Mouse (Mus musculus) left cerebral cortex, adult 9 months (tissue): ENCODE results near the gene Emb.
"Not testable (repeated sequence)": the region's sequence is repeated elsewhere in the genome, so short reads cannot be mapped to it uniquely, and the experiment has no call there.

Experiments used
- DNase-seq, 2 experiments: peaks; one replicate each; pipeline ENCODE4 v3.0.0; 2022; ENCODE audit warnings: low spot score in 2 of 2

Gene Emb

GRCm38 (mm10) chr13:117208236-117208635 lies at the start of gene Emb:
Emb (plus strand) TSS chr13:117208536.
- DNase-seq = no peak

DNA sequence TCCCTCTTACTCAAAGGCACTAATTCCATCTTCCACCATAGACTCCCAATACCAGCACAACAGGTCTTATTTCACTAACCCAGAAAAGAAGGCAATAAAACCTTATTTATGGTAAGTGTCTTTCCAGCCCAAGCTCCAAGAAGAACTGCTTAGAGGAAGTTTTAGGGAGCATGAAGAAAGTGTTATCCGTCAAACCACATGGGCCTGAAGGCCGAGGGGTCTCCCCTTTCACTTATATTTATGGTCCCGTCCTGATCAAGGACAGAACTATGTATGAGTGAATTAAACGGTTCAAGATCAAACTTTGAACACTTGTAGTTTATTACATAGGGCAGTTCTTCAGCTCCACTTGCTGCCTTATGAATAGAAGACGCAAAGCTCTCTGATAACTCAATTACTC lies 44.4 kb upstream of the Emb start:
- DNase-seq = no peak

DNA sequence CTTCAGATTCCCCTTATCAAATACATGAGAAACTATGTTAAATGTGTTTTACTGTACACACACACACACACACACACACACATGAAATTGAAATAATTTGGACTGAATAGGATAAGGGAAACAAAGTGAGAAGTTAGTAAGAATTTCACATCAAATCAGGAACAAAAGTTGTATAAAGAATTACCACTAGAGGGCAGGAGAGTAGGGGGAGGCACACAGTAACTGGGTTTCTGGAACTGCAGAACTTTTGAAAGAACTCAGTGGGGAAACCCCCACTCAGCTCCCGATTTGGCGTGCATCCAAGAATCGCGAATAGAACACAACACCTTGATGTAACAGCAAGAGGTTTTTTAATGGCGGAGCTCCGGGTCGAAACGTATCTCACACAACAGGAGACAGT lies 43.3 kb upstream of the Emb start:
- DNase-seq = no peak

- DNase-seq = not testable (repeated sequence)
Measured at GRCm38 (mm10) chr13:117180912-117181311, 27.4 kb upstream of the Emb start.

DNA sequence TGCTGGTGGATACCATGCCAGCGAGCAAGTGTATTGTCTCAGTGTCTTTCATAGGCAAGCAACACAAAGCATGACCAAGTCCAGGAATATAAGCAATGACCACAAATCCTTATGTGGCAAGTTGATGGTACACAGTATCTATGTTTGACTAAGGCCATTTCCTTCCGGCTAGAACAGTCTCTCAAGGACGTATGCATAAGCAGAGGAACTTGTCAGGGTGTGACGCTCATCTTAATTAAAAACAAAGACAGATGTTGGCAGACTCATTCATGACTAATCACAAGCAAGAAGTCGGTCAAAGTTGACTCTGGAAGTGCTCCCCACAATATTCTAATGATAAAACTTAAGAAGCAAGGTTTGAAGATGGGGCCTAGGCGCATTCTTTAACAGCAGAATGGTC lies 25.0 kb upstream of the Emb start:
- DNase-seq = no peak

GRCm38 (mm10) chr13:117185329-117185728 lies 23.0 kb upstream of the Emb start:
- DNase-seq = no peak

GRCm38 (mm10) chr13:117192161-117192560 lies 16.2 kb upstream of the Emb start:
- no peak for DNase-seq

GRCm38 (mm10) chr13:117193422-117193983 lies 14.8 kb upstream of the Emb start:
- no peak for DNase-seq

DNA sequence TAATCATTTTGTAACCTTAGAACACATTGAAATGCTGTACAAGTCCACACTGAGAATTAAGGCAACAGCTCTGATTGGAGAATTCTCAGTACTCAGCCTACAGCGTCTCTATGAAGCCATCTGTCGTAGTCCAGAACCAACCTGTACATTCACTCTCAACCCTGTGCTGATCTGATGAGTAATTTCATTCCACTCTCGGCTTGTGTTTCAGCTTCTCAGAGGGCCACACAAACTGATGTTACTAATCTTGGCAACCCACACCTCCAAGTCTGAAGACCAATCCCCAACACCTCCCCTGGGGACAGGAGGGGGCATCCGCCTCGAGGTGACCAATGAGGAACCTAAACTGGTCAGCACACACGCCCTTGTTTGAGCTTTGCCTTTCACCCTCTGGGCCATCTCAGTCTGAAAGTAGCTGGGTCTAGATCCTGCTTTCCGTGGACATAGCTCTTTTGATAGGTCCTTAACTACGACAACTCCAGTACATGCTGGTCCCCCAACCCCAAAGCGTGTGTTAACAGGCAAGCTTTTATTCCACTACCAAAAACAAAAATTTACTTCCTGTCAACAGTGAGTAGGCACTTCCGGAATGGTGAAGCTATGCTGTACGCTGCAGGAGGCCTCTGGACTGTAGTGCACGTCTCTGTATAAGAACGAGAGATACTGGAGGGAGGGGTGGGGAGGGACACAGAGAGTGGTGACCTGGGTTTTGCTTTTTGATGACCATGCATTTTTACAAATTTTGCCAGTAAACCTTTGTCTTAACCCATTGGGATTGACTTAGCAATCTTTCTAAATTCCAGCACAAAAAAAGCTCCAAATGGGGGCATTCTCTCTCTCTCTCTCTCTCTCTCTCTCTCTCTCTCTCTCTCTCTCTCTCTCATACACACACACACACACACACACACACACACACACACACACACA lies 12.5 kb upstream of the Emb start:
- no peak for DNase-seq

GRCm38 (mm10) chr13:117197666-117198065 lies 10.7 kb upstream of the Emb start:
- DNase-seq = no peak

DNA sequence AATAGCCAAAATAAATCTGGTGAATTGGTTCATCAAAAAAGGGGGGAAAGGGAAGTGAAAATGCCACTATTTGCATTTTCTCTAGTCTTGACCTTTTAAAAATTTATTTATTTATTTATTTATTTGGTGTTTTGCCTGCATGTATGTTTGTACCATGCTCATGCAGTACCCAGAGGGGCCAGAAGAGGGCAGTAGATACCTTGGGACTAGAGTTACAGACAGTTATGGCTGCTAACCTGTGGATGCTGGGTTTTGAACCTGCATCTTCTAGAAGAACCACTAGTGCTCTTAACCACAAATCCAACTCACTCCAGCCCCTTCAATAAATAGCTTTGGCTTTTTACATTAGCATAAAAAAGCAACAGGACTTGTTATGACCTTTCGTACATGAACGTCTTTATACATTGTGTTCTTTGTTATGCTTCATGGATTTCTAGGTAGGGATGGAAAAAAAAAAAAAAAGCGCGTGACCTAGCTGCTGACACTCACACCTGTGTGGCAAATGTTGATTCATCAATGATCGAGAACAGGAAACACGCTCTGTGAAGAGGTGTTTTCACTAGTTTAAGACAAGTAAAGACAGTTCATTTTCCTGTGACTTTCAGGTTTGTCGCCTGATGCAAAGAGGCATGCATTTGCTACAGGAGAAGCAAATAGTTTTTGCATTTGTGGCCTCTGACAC lies 9.8 kb upstream of the Emb start:
- DNase-seq = peak in 1 of 2 experiments; percentile 71

- peak in 1 of 2 experiments; percentile 12 for DNase-seq
Measured at GRCm38 (mm10) chr13:117202755-117203471, 5.4 kb upstream of the Emb start.

GRCm38 (mm10) chr13:117204685-117205084 lies 3.7 kb upstream of the Emb start:
- DNase-seq = peak in 1 of 2 experiments; percentile 14

GRCm38 (mm10) chr13:117206066-117206465 lies 2.3 kb upstream of the Emb start:
- DNase-seq = no peak

- DNase-seq = no peak
Measured at GRCm38 (mm10) chr13:117211386-117211875, 3.1 kb downstream of the Emb start.

DNA sequence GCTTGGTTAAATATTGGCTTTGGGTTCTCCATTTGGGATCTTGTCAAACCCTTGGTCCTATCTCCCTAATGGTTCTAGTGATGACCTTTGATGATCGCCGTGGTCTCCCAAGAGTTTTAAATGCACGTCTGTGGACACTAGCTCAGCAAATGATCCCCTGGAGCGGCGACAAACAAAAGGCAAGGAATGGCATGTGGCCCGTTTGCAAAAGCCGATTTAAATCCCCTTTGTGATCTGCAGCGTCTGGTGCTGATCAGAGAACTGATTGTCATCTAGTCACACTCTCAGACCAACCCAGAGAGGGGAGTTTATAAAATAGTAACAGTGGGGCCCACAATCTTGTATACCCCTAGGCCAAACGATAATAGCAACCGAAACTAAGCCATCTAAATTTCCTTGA lies 7.1 kb downstream of the Emb start:
- DNase-seq = no peak

- no peak for DNase-seq
Measured at GRCm38 (mm10) chr13:117216126-117216525, 7.8 kb downstream of the Emb start.

GRCm38 (mm10) chr13:117216752-117217363 lies 8.5 kb downstream of the Emb start:
- DNase-seq = no peak

GRCm38 (mm10) chr13:117217621-117218020 lies 9.3 kb downstream of the Emb start:
- no peak for DNase-seq

- no peak for DNase-seq
Measured at GRCm38 (mm10) chr13:117218092-117218491, 9.8 kb downstream of the Emb start.

DNA sequence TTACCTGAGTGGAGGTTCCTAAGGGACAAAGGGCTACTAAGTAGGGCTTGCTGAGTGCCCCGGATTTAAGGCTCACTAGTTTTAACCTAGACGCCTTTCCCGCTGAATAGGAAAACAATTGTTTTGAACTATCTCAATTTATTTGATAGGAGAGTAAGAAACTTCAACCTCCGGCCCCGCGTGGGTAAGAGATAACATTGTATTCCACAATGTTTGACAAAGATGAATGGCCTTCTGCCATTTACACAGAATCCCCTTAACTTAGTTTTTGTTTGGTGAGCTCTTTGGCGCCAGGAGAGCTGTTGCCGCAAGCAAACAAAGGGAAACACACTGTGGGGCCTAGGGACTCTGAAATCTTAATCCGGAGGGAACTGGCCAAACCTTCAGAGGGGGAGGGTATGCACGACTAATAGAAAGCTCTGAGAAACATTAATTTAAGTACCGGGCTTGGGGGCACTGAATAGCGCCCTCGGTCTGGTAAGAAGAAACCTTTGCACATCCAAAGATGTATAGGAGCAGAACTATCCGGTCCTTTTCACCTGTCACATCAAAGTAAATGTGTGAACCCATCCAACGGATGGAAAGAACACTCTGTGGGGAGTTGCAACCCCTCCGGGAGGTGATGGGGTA lies 11.7 kb downstream of the Emb start:
- DNase-seq = no peak
